Mouse (Mus musculus) ovary, postnatal 36 days (tissue): ENCODE results near the gene 4933402E13Rik.

ENCODE experiments used
- DNase-seq: peaks from one replicate; pipeline ENCODE4 v3.0.0; 2022; ENCODE audit warnings: low spot score, mixed read lengths

4933402E13Rik gene

DNA sequence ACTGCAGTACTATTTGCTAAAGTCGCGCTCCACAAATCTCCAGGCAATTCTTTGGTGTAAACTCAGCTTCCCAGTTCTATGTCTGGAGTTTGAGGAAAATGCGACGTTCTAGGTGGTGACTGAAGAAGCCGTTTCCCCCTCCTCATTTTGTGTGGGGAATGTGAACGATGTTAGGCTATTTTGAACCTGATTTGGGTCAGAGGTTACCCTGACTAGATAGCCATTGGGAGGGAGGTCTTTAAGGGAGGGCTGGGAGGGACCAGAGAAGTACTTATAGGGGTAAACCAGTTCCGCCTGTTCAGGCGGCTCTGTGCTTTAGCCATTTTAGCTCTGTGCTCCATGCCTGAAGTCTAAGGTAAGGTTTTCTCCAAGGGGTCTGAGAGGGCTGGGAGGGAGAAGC is at the start of gene 4933402E13Rik:
TSS of gene 4933402E13Rik (plus strand) at position 301 of the 400 bp plus-strand sequence.
- no peak for DNase-seq
